Mouse (Mus musculus) fat pad, adult 2 months (tissue): ENCODE measurements around the gene Sfxn2.

ENCODE experiments used
- DNase-seq: peaks from one replicate; pipeline ENCODE4 v3.0.0-alpha.2; 2011; ENCODE audit warnings: low read depth, low spot score; ENCODE audit errors: extremely low read depth

Gene Sfxn2

GRCm38 (mm10) chr19:46598187-46598586 is 25.0 kb downstream of the Sfxn2 start:
- no peak for DNase-seq

DNA sequence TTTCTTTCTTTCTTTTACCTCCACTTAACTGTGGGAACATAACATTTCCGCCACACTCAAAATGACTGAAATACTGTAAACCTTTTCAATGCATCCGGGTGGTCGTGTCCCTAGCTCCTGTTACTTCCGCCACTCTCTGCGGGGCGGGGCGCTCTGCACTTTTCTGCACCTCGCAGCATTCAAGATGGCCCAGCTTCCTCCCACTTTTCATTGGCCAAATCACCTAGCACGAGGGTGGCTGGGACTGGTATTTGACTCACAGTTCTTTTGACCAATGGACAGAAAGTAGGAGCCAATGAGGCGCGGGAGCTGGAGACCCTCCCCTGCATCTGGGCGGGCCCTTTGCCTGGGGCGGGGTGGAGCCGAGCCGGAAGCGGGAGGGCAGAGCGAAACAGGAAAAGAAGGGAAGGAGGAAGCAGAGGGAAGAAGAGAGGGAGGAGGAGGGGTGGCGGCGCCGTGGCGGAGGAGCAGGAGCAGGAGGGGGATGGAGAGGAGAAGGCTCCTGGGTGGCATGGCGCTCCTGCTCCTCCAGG is 25.6 kb downstream of the Sfxn2 start, which contains the start of gene Wbp1l:
Gene Wbp1l (plus strand): TSS at position 365 of the 533 bp plus-strand sequence.
- DNase-seq: peak; percentile 95

DNA sequence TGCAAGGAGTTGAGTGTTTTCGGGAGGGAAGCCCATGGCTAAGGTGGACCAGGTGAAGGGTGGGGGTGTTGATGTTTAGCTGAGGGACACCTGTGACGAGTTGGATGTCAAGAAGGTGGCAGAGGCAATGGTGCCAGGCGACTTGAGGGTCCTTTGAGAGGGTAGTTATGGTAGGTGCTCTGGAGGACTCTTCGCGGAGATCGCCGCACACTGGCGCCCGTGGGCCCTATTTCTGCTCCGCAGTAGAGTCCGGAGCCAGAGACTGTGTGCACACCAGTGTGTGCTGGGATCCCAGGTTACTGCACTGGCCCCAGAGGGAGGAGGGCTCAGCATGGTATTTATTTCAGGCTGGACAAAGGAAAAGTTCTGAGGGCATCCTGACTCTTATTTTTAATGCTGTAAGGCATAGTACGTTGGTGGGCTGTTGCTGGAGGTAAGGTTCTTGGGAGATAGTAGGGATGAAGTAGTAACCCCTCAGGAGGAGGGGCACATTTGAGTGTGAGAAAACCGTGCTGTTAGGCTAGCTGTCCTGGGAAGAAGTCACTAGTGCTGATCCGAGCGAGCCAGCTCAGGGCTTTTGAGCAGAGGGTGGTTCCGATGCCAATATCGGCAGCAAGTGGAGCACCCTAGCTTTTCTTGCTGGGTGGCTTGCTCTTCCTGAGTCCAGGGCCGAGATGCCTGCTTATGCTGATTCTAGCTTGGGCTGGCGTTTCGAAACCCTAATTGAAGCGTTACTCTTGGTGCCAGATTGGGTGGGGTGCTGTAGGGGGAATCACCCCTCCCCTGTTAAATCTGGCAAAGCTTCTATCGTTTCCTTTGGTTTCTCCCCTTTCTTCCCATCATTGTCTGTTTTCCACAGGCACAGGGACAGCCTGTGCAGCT is 26.5 kb downstream of the Sfxn2 start:
- no peak for DNase-seq

- DNase-seq: no peak
These were observed 27.2 kb downstream of the Sfxn2 start for GRCm38 (mm10) chr19:46600371-46600770.

- no peak for DNase-seq
These were observed 28.3 kb downstream of the Sfxn2 start for GRCm38 (mm10) chr19:46601491-46601890.

DNA sequence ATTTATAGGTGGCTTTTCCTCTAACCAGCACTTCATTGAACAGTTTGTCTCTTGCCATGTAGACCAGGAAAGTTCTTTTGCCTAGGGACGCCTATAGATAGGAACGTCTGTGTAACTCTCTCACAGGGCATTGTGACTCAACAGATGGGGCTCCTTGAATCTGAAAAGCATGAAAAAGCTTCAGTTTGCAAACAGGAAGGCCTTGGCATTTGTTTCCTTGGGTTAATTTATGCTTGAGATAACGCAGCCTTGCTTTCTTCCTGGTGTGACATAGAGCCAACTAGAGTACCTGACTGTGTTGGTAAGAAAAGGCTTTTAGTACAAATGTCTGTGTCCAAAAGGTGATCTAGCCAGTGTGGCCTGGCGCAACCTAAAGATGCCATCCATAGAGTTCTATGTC is 29.2 kb downstream of the Sfxn2 start:
- no peak for DNase-seq

GRCm38 (mm10) chr19:46606718-46607117 is 33.6 kb downstream of the Sfxn2 start:
- DNase-seq: no peak

DNA sequence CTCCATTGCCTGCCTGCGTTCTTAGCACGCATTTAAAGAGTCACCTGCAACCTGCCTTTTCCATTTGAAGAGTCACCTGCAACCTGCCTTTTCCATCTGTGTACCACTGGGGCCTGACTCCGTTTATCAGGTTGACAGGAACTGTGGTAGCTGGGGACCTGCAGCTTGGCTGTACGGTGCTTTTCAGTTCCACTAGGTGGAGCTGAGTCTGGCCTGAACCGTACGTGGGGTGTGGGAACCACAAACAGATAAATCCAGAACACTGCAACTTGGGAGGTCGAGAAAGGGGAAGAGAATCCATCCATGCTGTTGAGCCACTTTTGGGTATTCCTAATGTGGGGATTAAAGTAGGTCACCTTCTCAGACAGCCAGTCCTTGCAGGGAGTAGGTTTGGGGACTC is 34.3 kb downstream of the Sfxn2 start:
- no peak for DNase-seq

DNA sequence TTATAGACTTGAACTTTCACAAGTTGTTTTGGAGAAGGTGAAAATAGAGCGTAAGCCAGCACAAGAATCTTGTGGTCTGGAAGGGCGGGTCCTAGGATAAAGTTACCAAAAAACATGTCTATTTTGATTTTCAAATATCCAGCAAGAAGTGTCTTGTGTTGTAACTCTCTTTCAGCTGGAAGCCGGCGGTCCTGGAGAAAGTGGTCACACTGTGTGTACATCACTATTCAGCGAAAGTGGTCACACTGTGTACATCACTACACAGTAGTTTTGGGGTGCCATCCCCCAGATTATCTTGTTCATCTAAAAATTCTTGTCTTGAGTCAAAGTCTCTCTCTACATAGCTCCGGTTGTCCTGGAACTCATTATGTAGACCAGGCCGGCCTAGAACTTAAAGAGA is 35.0 kb downstream of the Sfxn2 start:
- DNase-seq: no peak

GRCm38 (mm10) chr19:46616378-46616777 is 43.2 kb downstream of the Sfxn2 start:
- DNase-seq: no peak

DNA sequence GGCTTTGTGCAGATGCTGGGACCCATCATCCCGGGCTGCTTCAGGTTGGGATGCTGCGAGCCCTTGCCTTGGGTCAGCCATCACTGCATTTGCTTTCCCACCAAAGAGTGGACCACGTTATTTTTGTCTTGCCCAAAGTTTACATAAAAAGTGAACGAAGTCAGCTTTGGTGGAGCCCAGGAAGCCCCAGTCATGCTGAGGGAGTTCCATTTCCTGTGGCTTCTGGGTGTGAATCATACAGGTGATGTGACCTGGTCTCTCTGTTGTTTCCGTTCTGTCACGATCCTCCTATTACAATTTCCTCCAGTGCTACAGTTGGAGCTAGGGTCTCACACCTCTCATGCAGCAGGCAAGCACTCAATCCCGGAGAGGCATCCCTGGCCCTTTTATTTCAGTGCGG is 44.2 kb downstream of the Sfxn2 start:
- no peak for DNase-seq

- no peak for DNase-seq
These were observed 45.2 kb downstream of the Sfxn2 start for GRCm38 (mm10) chr19:46618322-46618721.

GRCm38 (mm10) chr19:46619001-46619400 is 45.8 kb downstream of the Sfxn2 start:
- DNase-seq: no peak

- no peak for DNase-seq
These were observed 46.4 kb downstream of the Sfxn2 start for GRCm38 (mm10) chr19:46619518-46619917.

- DNase-seq: no peak
These were observed 47.0 kb downstream of the Sfxn2 start for GRCm38 (mm10) chr19:46620016-46620808.

DNA sequence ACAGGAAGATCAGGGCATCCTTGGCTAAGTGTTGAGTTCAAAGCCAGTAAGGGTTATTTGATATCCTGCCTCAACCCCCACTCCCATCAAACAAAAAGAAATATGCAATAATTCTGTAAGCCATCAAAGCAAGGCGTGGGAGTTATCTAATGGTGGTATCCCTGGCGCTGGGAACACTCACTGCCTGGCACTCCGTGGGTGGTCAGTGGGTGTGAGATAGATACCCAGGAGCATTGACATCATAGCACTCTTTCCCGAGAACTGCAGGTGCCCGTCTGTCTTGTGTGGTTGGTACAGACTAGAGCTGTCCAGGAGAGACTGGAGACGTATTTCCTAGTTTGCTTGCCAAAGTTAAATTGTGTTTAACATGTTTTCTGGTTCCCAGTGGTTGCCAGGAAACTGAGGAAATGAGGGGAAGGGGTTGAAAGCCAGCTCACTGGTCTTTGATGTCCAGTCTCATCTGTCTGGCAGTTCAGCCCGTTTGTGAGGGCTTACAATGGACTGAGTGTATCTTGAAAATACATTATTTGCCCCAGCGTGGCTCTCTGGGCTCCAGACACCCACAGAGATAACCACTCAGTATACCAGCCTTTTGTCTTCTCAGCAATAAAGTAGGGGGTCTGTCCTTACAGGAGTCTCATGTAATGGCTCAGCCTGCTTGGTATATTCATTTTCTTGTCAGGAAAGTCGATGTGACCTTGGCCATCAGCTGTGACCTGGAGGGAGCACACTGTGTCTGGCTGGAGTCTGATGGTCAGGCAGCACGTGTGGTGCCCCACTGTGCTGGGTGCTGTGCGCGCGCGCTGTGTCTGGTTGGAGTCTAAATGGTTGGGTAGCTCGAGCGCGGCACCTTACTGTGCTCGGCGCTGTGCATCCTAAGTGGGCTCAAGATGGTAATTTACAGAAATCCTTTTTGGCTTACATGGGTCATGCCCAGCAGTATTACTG is 48.3 kb downstream of the Sfxn2 start:
- DNase-seq: no peak

DNA sequence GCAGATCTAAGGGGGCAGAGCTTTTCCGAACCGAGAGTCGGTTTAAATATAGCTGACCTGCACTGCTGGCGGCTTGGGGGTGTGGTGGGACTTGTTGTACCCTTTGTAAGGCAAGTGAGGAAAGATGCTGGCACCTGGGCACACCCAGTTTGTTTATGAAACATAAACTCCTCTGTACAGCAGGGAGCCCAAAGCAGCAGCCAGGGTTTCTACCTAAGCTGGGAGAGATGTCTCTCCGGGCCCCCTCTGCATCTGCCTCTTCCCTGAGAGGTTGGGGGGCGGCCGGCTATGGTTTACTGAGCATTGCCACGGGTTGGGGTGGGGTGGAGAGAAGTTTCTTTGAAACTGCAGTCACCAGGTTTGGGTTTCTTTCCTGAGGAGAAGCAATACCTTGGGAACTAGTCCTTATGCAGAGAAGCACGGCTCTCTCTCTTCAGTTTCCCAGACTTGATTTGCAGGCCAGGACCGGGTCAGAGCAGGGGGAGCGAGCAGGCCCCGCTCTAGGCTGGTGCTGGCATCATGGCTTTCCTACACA is 49.6 kb downstream of the Sfxn2 start:
- no peak for DNase-seq

DNA sequence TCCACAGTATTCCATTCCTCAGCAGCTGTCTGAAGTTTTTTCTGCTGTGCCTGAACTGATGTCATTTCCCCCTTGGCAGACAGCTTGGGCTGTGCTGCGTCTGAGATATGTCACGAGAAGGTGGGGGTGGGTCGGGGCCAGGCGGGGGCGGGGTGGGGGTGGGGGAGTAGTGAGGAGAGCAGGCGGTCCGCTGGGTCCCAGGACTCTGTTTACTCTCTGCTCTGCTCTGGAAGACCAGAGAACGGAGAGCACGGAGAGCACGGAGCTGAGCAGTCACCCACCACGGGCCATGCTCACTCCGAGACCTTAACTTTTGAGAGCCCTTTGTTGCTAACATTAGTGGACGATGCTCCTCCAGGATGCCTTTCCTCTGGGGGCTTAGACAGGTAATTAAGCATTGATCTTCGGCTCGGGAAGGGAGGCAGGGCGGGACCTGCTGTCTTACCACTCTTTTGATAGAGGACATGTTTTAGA is 50.1 kb downstream of the Sfxn2 start:
- DNase-seq: no peak

- DNase-seq: no peak
These were observed 50.9 kb downstream of the Sfxn2 start for GRCm38 (mm10) chr19:46623790-46624772.
